Mouse (Mus musculus) limb, embryonic 10.5 days (tissue): ENCODE results near the gene Mroh2a. TPM values are rescaled to one million over a fixed set of nuclear protein-coding genes. Genes with fewer than 3 reads are reported as not detected.
A peak's percentile ranks its signal among the peaks of the same experiment; 100 is the strongest.

Source experiments
- DNase-seq: peaks from one replicate; pipeline ENCODE4 v3.0.0-alpha.2; 2017; ENCODE audit warnings: low spot score
- H3K27ac ChIP-seq: fragments of 300-500 bp; sonication (generic); 2 replicates; pipeline ENCODE4 v1.5.1; 2016; ENCODE audit warnings: mild to moderate bottlenecking
- H3K27me3 ChIP-seq: fragments of 300-500 bp; sonication (generic); 2 replicates; pipeline ENCODE4 v1.6.1; 2016; ENCODE audit warnings: low read depth, mild to moderate bottlenecking; ENCODE audit not compliant: poor library complexity, severe bottlenecking
- H3K36me3 ChIP-seq: fragments of 300-500 bp; sonication (generic); 2 replicates; pipeline ENCODE4 v1.6.1; 2016; ENCODE audit warnings: mild to moderate bottlenecking, moderate library complexity
- H3K4me1 ChIP-seq: fragments of 300-500 bp; sonication (generic); 2 replicates; pipeline ENCODE4 v1.6.1; 2016
- H3K4me3 ChIP-seq: fragments of 300-500 bp; sonication (generic); 2 replicates; pipeline ENCODE4 v1.5.1; 2016; ENCODE audit warnings: mild to moderate bottlenecking, moderate library complexity
- H3K9me3 ChIP-seq: fragments of 300-500 bp; sonication (generic); replicated peaks from 2 replicates; pipeline ENCODE4 v1.6.1; 2016; ENCODE audit warnings: mild to moderate bottlenecking
- WGBS: fragments of 180-500 bp; shearing (Covaris S2); methylation state at CpG from one replicate; pipeline ENCODE4 v1.1.7; 2016; 5-methylcytosine and 5-hydroxymethylcytosine counted together
- polyA plus RNA-seq: library from polyadenylated mRNA; unstranded; fragments of >200 nt; fragmentation: Nextera tagmentation; extraction: Ambion mirVana; gene quantifications from 2 replicates; pipeline ENCODE4 v1.2.1, GENCODE M21; 2016

The Mroh2a gene
- polyA plus RNA-seq, 1 experiment from 2014 or later = 1.2 TPM

GRCm38 (mm10) chr1:88272851-88273250 lies 46.1 kb downstream of the Mroh2a start:
- H3K4me3 ChIP-seq = no peak overlapping the region
- peaks cover 79% of the 10 kb centered on the region for H3K36me3 ChIP-seq
- peaks cover 14% of the 10 kb centered on the region; the same call in 1 of the 2 replicates for H3K9me3 ChIP-seq
- H3K27ac ChIP-seq = no peak overlapping the region
- WGBS = 69% methylated on average over 4 of the region's 4 CpGs
- no peak for DNase-seq
- H3K27me3 ChIP-seq = no peaks in the 10 kb centered on the region
- peaks cover 14% of the 10 kb centered on the region for H3K4me1 ChIP-seq

DNA sequence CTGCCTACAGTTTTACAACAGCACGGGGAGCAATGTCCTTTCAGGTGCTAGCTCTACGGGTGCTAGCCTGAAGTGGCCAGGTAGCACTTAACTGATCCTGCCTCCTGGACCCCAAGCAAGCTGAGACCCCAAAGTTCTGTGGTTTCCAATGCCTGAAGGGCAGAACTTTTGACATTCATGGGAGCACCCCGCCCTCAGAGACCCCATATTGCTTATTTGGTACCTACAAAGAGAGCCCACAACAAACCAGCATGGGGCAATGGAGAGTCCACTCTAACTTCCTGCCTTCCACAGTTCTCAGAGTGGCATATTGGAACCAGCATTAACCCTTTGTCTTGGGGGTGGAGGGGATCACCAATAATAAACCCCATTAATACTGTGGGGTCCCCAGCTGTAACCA lies 46.5 kb downstream of the Mroh2a start:
- Histone ChIP-seq H3K36me3 (peaks cover 74% of the 10 kb centered on the region), H3K9me3 (peaks cover 14% of the 10 kb centered on the region; the same call in 1 of the 2 replicates), H3K4me3 (no peak overlapping the region), H3K27me3 (no peaks in the 10 kb centered on the region), H3K27ac (no peak overlapping the region), H3K4me1 (peaks cover 14% of the 10 kb centered on the region)
- 95% methylated on average over 3 of the region's 3 CpGs for WGBS
- no peak for DNase-seq

DNA sequence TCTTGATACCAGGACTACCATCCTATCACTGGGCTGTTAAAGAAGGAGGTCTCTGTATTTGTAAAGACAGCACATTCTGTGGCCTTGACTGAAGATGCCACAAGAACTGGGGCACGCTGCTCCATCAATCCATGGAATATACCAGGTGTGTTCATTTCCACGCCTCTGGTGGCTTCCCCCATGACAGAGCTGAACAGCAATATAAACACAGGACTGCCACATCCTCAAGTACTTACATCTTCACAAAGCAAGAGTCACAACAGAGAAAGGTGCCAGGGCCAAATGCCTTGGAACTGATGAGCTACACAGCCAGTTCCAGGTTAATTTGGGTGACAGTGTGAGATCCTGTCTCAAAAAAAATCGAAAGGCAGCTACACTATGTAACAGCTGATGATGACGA lies 47.0 kb downstream of the Mroh2a start:
- 84% methylated on average over 4 of the region's 4 CpGs for WGBS
- peaks cover 14% of the 10 kb centered on the region for H3K4me1 ChIP-seq
- no peaks in the 10 kb centered on the region for H3K27me3 ChIP-seq
- peaks cover 69% of the 10 kb centered on the region for H3K36me3 ChIP-seq
- H3K9me3 ChIP-seq = peaks cover 14% of the 10 kb centered on the region; the same call in 1 of the 2 replicates
- H3K4me3 ChIP-seq = no peak overlapping the region
- DNase-seq = no peak
- H3K27ac ChIP-seq = no peak overlapping the region

GRCm38 (mm10) chr1:88274371-88275077 lies 47.7 kb downstream of the Mroh2a start:
- 77% methylated on average over 11 of the region's 11 CpGs for WGBS
- Histone ChIP-seq H3K4me3 (no peak overlapping the region), H3K36me3 (peaks cover 62% of the 10 kb centered on the region), H3K27me3 (no peaks in the 10 kb centered on the region), H3K4me1 (peaks cover 14% of the 10 kb centered on the region), H3K9me3 (peaks cover 14% of the 10 kb centered on the region; the same call in 1 of the 2 replicates), H3K27ac (no peak overlapping the region)
- no peak for DNase-seq

GRCm38 (mm10) chr1:88275078-88275680 lies 48.4 kb downstream of the Mroh2a start:
- WGBS = 72% methylated on average over 13 of the region's 13 CpGs
- H3K9me3 ChIP-seq = peaks cover 14% of the 10 kb centered on the region; the same call in 1 of the 2 replicates
- peaks cover 14% of the 10 kb centered on the region for H3K4me1 ChIP-seq
- no peaks in the 10 kb centered on the region for H3K27me3 ChIP-seq
- no peak for DNase-seq
- no peak overlapping the region for H3K4me3 ChIP-seq
- peaks cover 55% of the 10 kb centered on the region for H3K36me3 ChIP-seq
- H3K27ac ChIP-seq = no peak overlapping the region

GRCm38 (mm10) chr1:88275698-88276523 lies 49.1 kb downstream of the Mroh2a start:
- Histone ChIP-seq H3K9me3 (peaks cover 14% of the 10 kb centered on the region; the same call in 1 of the 2 replicates), H3K27me3 (no peaks in the 10 kb centered on the region), H3K36me3 (peaks cover 51% of the 10 kb centered on the region), H3K4me1 (peaks cover 14% of the 10 kb centered on the region), H3K4me3 (peak overlapping the region; percentile 61), H3K27ac (peak overlapping the region; percentile 92)
- 72% methylated on average over 13 of the region's 13 CpGs for WGBS
- no peak for DNase-seq

- 37% methylated on average over 10 of the region's 10 CpGs for WGBS
- Histone ChIP-seq H3K27ac (peak overlapping the region; percentile 92), H3K36me3 (peaks cover 45% of the 10 kb centered on the region), H3K27me3 (no peaks in the 10 kb centered on the region), H3K9me3 (peaks cover 14% of the 10 kb centered on the region; the same call in 1 of the 2 replicates), H3K4me1 (peaks cover 14% of the 10 kb centered on the region), H3K4me3 (peak overlapping the region; percentile 61)
- DNase-seq = no peak
Measured at GRCm38 (mm10) chr1:88276524-88277097, 49.8 kb downstream of the Mroh2a start.

- Histone ChIP-seq H3K36me3 (peaks cover 39% of the 10 kb centered on the region), H3K4me1 (peaks cover 14% of the 10 kb centered on the region), H3K9me3 (peaks cover 18% of the 10 kb centered on the region; the same call in 1 of the 2 replicates), H3K27me3 (no peaks in the 10 kb centered on the region), H3K27ac (peak within 1 kb of the TSS; percentile 92), H3K4me3 (peak within 1 kb of the TSS; percentile 61)
- WGBS = 1% methylated on average over 50 of the region's 50 CpGs
- peak; percentile 100 for DNase-seq
Measured at GRCm38 (mm10) chr1:88277098-88277817, 50.5 kb downstream of the Mroh2a start, which contains the start of the genes Hjurp and Trpm8. Gene Hjurp, minus strand, starts transcription at chr1:88277633. Gene Trpm8, plus strand, starts transcription at chr1:88277661.

DNA sequence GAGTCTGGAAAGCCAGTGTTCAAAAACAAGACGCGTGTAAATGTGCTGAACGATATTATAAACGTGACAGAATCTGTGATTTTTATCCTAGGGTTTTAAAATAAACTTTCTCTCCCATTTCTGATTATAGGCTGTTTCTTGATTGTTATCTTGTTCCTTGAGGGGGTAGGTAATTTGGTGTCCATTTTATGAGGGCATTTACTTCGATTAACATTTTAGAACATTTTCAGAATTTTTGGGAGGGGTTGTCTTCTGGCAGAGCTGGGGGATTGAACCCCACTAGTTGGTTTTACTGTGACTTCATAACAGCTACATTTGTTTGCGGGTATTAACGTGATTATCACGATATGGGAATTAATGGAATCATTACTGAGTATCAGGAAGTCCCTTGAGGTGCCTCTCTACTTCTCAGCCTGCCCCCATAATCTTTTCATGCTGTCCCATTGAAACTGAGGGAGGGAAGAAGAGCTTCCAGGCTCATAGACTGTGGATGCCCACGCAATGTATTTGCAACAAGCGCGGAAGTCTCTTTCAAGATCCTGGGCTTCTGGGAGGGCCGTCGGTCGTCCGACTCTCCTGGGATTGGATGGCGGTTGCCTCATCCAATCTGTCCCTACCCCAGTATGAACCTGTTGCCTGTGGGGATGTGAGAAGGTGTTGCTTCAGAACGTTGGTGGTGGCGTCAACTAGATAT lies 51.2 kb downstream of the Mroh2a start:
- Histone ChIP-seq H3K27me3 (no peaks in the 10 kb centered on the region), H3K9me3 (peaks cover 21% of the 10 kb centered on the region), H3K4me3 (peak overlapping the region; percentile 61), H3K27ac (peak overlapping the region; percentile 92), H3K4me1 (peaks cover 14% of the 10 kb centered on the region), H3K36me3 (peaks cover 32% of the 10 kb centered on the region)
- peak; percentile 74 for DNase-seq
- WGBS = 70% methylated on average over 18 of the region's 18 CpGs

DNA sequence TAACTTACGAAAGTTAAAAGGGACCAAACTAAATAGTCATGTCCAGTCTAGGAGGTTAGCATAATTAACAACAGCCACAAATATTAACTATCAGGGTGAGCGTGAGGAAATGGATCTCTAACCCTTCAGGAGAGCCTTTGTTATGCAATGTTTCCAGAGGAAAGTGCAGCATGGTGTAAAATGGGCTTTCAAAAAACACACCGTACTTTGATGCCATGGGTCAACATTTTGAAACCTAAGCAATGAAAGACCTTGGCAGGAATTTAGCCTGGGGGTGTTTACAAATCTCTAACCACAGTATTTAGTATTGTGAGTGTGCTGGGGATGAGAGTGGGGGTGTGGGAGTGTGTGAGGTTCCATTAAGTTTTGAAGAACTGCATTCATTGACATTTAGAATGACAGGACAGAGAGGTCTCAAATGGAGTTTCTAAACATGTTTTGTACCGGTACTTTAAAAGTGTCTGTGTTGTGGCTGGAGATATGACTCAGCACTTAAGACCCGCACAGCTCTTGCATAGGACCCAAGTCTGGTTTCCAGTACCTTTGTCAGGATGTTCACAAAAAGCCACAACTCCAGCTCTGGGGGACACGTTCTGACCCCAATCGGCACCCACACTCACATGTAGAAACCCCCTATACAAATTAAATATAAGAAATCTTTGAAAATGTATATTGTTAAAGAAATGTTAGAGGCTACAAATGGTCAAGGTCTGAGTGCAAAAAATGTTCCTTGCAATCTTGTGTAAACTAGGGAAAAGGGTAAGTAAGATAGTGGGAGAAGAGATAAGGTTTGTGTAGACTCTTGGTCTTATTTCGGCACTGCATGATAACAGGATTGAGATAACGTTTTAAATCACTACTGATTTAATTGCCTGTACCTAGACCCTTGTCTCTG lies 52.6 kb downstream of the Mroh2a start:
- WGBS = 73% methylated on average over 9 of the region's 9 CpGs
- peaks cover 14% of the 10 kb centered on the region for H3K4me1 ChIP-seq
- peaks cover 29% of the 10 kb centered on the region for H3K9me3 ChIP-seq
- H3K27ac ChIP-seq = no peak overlapping the region
- peaks cover 18% of the 10 kb centered on the region for H3K36me3 ChIP-seq
- no peak for DNase-seq
- H3K4me3 ChIP-seq = no peak overlapping the region
- no peaks in the 10 kb centered on the region for H3K27me3 ChIP-seq
